26 mouse cellular contexts compared by ENCODE assay signal in genomic region chr11:32444266-32444665, GRCm38 (mm10).
"Had no signal": no experiment of that assay in that cellular context is flagged by ENCODE, and none has a peak within 500 bp of the region (broad histone marks: within the 10 kb centered on the region; RNA-seq: fewer than 3 reads in every experiment).

No protein-coding gene starts in this region.

- ATAC-seq: hindbrain, embryonic 16.5 days; intestine, embryonic 16.5 days had no signal

- DNase-seq: gastrocnemius, adult 2 months; gastrocnemius, postnatal 10 days; gastrocnemius, postnatal 25 days; heart, adult 18-20 months; heart, postnatal 10 days; heart, postnatal 4 days; kidney, adult 11 months; kidney, adult 2 months; kidney, adult 9 months; kidney, postnatal 14 days; kidney, postnatal 36 days; liver; liver, embryonic 13.5 days had no signal

- H3K9me3 ChIP-seq: heart, embryonic 10.5 days; hindbrain, embryonic 10.5 days; hindbrain, embryonic 12.5 days; kidney, embryonic 15.5 days; limb, embryonic 10.5 days; limb, embryonic 12.5 days; liver, embryonic 13.5 days had no signal

- H3K4me2 ChIP-seq: heart, embryonic 12.5 days; hindbrain, embryonic 12.5 days; hindbrain, embryonic 14.5 days; kidney, embryonic 15.5 days; limb, embryonic 12.5 days; liver, embryonic 11.5 days; liver, embryonic 13.5 days had no signal

- H3K4me3 ChIP-seq: gastrocnemius, adult 2 months; heart, embryonic 10.5 days; heart, embryonic 12.5 days; hindbrain, embryonic 10.5 days; hindbrain, embryonic 12.5 days; kidney, embryonic 15.5 days; left cerebral cortex, adult 2 months; limb, embryonic 10.5 days; limb, embryonic 12.5 days; liver, embryonic 13.5 days had no signal

- H3K27ac ChIP-seq: gastrocnemius, adult 2 months; heart, embryonic 10.5 days; hindbrain, embryonic 10.5 days; hindbrain, embryonic 12.5 days; hindbrain, embryonic 14.5 days; kidney, embryonic 15.5 days; kidney, postnatal 0 days; left cerebral cortex, adult 2 months; limb, embryonic 10.5 days; limb, embryonic 12.5 days; liver, embryonic 13.5 days had no signal

- H3K4me1 ChIP-seq: heart, embryonic 10.5 days; heart, embryonic 12.5 days; hindbrain, embryonic 10.5 days; hindbrain, embryonic 12.5 days; kidney, embryonic 15.5 days; limb, embryonic 10.5 days; limb, embryonic 12.5 days; liver, embryonic 13.5 days had no signal

- H3K36me3 ChIP-seq: heart, embryonic 10.5 days; heart, embryonic 12.5 days; hindbrain, embryonic 10.5 days; hindbrain, embryonic 12.5 days; kidney, embryonic 15.5 days; limb, embryonic 10.5 days; limb, embryonic 12.5 days; liver, embryonic 13.5 days had no signal

- H3K9ac ChIP-seq: heart, embryonic 12.5 days; hindbrain, embryonic 12.5 days; hindbrain, embryonic 14.5 days; kidney, embryonic 15.5 days; limb, embryonic 12.5 days; liver, embryonic 13.5 days had no signal

- H3K27me3 ChIP-seq: heart, embryonic 12.5 days; hindbrain, embryonic 12.5 days; kidney, embryonic 15.5 days; limb, embryonic 12.5 days; liver, embryonic 13.5 days had no signal
